Mouse (Mus musculus) left cerebral cortex, adult 9 months (tissue): ENCODE measurements around the gene Rrm2.
"Not testable (repeated sequence)": the region's sequence is repeated elsewhere in the genome, so short reads cannot be mapped to it uniquely, and the experiment has no call there.

Experiments
- DNase-seq, 2 experiments: peaks; one replicate each; pipeline ENCODE4 v3.0.0; 2022; ENCODE audit warnings: low spot score in 2 of 2

Rrm2 gene

DNA sequence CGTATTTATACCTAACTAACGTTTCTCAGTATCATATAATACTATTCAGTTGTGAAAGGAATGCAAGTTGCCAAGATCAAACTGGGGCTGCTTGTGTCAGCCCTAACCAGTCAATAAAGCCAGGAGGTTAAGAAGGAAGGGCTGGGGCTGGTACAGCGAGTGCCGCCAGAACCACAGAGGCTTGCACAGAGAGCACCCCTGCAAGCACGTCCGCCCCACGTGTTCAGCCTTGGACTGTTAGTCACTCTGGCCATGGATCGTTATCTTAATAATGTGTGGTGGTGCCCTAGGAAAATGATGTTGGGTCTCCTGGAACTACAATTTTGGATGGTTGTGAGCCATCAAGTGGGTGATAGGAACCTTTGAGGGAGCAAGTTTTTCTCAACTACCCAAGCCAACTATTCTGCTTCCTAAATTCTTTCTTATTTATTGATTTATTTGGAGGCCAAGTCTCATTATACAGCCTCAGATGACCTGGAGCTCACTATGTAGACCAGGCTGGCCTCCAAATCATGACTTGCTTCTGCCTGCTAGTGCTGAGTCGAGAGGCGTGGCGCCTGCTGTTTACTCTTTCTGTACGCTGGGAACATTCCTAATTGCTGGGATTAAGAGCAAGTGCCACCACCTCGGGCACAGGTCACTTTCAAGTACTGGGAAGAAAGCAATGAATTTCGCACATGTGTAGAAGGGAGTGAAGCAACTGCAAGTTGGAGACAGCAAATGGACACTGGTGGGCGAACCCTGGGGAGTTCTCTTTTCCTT, 2.4 kb upstream of the Rrm2 start:
- DNase-seq: no peak

DNA sequence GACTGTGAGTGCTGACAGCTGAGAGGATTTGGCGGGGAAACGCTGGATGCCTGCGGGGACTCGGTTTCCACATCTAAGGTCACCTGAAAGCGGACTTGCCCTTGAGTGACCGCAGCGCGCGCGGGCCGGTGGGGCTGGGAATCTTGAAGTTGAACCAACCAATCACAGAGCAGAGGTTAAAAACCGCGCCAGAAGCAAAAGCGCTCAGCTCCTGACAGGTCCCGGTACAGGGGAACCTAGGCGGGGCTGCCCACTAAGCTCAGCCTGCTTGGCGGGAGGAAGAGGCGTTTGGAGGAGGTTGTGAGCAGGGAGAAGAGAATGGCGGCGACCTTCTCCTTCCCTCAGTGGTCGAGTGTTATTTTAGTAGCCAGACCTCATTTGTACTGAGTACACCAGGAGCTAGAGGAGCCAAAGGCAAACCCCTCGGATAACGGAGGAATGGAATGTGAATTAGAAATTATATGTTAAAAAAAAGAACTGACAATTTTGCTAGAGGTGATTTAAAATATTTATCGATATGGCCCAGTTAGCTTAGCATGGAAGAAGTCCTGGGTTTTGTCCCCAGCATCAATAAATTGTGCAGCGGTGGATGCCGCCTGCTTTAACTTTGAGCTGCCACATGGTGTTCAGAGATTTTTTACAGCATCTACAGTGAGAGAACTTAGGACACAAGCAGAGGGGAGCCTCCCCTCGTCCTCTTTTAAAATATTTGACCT, 1.1 kb upstream of the Rrm2 start:
- no peak for DNase-seq

DNA sequence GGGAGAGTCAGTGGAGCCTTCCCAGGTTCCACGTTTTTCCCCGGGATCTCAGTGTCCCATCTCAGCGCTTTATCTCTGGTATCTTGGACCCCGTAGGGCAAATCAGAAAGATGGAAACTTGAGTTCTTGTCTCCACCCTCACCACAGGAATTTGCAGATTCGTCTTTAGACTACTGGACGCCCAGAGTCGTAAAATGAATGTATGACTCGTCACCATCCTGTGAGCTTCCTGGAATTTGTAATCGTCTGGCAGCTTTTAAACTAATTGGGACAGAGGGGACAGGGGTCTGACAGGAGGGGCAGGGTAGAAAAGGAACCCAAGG, 600 bp upstream of the Rrm2 start:
- DNase-seq: no peak

DNA sequence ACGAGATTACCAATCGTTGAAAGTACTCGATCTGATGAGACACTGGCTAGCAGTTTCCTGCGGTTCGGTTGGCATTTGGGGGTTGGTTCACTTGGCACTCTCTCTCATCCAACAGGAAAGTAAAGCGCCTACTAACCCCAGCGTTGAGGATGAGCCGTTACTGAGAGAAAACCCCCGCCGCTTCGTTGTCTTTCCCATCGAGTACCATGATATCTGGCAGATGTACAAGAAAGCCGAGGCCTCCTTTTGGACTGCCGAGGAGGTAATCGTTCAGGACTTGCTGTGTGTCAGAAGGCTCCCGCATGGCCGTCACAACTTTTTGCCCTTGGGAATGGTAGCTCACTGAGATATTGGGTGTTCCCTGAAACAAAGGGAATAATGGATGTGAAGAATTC, 780 bp downstream of the Rrm2 start:
- DNase-seq: no peak

DNA sequence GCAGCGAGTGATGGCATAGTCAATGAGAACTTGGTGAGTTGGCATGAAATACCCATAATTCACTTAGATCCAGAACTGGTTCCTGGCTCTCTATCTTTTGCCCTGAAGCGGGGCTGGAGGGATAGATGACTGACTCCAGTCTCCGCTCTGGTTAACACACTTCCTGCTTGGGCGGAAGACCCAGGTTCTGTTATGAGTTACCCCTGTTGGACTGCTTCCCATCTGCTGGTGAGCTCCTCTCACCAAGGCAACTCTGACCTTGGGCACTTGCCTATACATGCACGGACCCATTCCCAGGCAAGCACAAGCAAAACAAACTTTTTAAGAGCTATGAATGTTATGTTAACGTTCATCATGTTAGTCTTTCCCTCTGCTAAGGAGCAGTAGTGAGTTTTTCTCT, 1.4 kb downstream of the Rrm2 start:
- no peak for DNase-seq

DNA sequence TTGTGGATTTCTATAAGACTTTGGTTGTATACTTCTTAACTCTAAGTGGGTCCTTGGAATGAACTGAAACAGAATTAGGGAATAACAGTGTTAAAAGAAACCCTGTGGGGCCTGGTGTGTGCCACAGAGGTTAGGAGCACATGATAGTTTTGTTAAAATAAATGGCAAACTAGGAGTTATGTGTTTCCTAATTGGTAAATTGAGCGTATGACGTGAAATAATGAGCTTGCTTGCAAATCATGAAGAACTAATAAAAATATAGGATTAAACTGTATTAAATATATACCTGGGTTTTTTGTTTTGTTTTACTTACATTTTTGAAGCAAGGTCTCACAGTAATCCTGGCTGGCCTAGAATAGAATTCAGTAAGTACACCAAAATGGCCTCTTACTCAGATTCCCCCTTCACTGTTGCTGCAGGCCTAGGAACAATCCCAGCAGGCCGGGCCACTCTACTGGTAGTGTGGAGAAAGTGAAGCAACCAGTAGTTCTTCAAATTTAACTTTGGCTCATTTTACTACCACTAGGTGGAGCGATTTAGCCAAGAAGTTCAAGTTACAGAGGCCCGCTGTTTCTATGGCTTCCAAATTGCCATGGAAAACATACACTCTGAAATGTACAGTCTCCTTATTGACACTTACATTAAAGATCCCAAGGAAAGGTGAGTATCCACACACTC, 1.9 kb downstream of the Rrm2 start:
- peak in 1 of 2 experiments; percentile 64 for DNase-seq

DNA sequence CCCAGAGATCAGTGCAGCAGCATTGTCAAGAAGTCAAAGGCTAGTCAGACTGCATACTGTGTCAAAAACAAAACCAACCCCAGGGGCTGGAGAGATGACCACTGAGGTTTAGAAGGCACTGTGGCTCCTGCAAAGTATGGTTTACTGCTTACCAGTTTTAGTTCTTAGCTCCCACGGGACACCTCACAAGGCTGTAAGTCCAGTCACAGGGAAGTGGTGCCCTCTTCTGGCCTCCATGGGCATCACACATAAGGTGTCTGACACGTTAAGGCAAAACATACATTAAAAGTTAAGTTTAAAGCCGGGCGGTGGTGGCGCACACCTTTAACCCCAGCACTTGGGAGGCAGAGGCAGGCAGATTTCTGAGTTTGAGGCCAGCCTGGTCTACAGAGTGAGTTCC, 2.6 kb downstream of the Rrm2 start:
- DNase-seq: no peak

DNA sequence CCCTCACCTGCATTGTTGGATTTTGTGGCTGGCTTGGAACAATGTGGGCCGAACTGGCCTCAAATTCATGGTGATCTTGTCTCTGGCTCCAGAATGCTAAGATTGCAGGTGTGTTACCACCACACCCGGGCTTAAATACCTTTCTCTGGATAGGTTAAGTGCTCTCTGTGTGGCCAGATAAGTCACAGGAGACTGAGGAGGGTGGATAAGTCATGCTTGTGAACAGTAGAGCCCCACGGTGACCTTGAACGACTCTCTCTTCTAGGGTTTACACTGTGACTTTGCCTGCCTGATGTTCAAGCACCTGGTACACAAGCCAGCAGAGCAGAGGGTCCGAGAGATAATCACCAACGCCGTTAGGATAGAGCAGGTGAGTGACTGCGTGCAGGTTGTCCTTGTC, 4.4 kb downstream of the Rrm2 start:
- no peak for DNase-seq

DNA sequence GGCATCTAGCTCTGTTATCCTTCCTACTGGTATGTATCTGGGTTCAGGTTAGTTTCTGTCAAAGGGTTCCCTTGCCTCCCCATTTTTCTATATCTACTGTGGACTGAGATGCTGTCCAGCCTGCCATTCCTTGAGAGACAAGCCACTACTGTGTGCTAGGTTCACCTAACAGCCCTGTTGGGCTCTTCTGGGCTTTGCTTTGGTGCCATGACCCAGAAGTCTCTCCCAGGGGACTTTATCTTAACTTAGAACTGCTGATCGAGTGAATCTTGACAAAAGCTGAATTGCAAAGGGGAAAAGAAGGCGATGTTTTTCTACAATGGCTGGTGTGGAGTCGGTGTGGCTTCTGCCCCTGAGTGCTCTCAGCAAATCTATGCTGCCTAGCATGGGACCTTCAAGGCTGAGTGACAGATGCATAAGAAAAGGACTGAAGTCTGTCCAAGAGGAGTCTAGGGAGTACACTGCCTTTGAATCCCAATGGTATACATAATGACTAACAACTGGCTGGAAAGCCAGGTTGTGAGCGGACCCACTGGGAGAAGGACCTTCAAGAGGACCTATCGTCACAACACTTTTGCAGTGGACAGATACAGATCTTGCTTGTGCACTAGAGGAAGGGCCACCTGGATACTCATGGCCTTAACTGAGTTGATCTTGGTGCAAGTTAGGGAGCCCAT, 6.7 kb downstream of the Rrm2 start:
- DNase-seq: no peak

DNA sequence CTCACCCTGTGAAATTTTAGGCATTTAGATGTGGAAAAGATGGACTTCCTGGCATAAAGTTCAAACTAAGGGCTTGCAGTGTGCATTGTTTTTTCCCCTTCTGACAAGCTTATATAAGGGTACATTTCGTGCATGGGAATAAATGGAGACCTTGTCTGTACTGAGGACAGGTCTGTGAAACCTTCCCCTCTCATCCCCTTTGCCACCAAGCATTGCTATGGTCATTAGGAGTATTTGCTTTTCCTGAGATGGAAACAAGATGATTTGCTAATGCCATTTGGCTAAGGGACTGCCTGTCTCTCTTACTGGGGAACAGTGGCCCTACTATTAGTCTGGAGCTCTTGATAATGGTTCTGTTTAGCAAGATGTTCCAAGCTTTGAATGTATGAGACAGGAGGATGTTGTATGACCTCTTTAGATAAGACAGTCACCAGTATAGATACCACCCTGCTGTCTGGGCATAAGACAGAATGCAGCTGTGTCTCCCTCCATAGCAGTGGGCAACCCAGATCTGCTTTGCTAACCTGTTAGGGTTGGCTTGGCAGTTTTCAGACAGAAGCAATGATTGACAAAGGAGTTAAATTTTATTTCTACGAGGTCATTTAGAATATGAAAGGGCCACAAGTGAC, 7.3 kb downstream of the Rrm2 start:
- DNase-seq: no peak

DNA sequence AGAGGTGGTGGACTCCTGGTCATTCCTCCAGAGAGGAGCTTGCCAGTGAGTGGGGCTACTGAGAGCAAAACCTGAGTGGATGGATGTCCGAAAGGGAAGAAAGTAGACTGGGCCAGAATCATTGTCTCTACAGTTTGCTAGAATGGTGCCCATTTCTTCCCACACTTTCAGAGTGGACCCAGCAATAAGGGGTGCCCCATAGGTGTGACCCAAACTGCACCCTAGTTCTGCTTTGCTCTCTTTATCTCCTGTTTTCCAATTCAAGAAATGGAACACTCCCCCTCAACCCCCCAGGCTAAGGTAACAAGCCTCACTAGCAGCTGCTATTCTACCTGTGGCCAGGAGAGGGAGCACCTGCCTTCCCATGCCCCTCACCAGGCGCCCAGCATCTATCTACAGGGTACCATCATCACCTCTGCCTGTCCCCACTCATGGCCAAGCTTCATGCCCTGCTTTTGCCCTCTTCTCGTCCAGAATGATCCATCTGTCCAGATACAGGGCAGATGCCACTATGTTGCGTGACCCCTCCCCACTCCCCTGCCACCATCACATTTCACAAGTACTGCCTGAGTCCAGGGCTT, 8.8 kb downstream of the Rrm2 start:
- DNase-seq: peak in 1 of 2 experiments; percentile 42

DNA sequence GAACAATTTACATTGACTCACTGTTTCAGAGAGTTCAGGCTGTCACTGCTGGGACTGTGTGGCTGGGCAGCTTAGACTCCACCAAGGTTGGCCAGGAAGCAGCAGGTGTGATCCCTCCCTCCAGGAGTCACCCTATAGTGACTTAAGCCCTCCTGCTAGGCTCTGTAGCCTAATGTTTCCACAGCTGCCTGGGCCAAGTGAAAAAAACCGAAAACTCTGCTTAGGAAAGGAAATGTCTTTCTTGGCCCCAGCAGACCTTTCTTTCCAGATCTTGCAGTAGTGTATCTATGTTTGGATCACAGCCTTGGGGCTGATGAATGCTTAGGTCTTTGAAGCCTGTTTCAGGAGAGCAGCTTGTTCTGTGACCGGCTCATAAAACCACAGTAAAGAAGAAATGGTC, 15.4 kb downstream of the Rrm2 start:
- no peak for DNase-seq

DNA sequence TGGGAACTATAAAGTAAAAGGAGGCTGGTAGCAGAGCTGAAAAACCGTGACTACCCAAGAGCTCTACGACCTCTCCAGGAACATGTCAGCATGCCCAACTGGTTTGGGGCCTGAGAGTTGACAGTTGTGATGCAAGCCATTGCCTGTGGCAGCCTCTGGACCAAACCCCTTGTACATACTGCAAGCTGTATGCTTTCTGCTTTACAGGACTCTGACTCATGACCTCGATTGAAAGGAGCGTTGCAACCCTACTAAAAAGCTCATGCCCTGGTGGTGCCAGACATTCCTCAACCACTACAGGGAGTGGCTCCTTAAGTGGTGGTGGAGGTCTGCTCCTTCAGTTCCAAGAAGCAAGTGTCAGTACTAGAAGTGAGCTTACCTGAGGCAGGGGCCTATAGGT, 15.8 kb downstream of the Rrm2 start:
- DNase-seq: no peak

DNA sequence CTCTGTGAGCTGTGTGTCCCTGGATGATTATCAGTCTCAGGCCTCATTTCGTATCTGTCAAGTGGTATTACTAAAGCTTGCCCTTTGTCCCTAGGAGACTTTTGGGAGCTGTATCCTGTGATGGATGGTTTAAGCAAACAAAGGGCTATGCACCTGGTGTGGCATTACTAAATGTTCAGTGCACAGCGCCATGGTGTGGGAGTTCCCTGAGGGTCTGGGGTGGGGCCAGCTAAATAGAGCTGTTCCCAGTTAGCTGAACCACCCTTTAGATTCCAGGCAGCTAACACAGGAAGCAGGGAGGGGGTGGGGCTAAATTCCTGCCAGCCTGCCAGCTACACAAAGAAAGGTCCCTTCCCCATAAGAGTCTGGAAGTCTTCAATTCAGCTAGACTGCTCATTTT, 16.3 kb downstream of the Rrm2 start:
- DNase-seq: no peak

DNA sequence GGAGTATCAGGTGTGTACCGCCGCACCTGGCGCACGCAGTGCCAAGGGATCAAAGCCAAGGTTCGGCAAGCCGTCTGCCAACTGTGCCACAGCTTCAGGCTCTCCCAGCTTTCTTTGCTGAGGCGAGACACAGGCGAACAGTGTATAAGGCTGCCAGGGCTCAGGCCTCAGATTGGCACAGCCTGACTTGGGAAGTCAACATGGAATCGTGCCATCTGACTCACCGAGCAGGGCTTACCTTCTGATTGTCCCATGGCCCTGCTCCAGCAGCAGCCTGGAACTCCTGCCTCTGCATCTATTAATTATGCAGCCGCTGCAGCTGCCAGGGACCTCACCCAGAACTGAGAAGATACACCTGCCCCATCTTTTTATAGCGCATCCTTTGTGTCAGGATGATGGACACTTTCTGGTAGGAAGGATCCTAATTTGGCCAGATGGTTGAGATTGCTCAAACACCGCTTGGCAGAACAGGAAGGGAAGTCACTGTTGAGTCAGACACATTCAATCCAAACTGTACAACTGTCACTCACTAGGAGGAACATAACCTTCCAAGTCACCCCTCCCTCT, 26.9 kb downstream of the Rrm2 start:
- DNase-seq: no peak

DNA sequence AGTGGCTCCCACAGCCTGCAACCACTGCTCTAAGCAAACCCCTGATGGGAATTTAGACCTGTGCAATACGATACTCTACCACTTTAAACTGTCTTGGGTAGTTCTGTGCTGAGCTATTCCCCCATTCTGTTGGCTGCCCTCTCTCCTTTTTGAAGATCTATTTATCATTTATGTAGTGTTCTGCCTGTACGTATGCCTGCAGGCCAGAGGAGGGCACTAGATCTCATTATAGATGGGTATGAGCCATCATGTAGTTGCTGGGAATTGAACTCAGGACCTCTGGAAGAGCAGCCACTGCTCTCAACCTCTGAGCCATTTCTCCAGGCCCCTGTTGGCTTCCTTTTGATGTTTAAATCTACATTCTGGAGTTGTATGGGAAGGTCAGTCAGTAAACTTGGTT, 28.9 kb downstream of the Rrm2 start:
- no peak for DNase-seq

DNA sequence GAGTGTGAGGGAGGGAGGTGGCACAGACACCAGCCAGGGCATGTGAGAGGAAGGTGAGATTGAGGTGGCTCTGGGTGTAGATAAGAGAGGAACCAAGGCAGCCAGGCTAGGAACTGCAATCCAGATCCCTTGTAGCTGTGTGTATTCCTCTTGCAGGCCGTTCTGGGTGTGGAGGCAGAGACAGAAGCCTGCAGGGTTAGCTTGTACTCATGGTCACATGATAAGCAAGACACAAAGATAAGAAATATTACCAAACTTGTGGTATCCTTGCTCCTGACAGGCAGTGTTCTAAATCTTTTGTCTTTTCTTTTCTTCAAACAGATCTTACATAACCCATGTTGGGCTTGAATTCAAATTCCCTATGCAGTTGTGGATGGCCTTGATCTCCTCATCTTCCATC, 31.9 kb downstream of the Rrm2 start:
- DNase-seq: no peak

DNA sequence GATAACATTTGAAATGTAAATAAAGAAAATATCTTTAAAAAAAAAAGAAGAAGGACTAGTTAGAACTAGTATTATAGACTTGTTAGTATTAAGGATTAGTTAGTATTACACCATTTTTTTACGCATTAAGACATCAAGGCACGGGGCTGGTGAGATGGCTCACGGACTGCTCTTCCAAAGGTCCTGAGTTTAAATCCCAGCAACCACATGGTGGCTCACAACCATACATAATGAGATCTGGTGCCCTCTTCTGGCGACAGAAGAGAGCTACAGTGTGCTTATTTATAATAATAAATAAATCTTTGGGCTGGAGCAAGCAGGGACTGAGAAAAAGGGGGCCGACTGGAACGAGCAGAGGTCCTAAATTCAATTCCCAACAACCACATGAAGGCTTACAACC, 33.5 kb downstream of the Rrm2 start:
- DNase-seq: not testable (repeated sequence)

DNA sequence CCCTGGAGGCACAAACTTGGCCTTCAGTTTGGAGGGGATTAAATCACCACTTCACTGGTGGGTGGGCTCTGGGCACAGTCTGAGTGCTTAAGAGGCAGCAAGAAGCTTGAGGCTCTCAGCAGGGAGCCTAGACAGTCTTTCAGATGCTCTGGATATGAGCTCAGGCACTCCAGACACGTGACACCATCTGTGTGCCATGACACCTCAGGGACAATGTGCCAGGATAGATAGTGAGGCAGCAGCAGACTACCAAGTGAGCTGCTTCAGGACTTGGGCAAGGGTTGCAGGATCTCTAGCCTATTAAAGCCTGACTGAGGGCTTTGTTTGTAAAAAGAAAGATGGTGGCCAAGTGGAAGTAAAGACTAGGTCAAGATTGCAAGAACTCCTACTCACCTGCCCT, 36.3 kb downstream of the Rrm2 start:
- no peak for DNase-seq

DNA sequence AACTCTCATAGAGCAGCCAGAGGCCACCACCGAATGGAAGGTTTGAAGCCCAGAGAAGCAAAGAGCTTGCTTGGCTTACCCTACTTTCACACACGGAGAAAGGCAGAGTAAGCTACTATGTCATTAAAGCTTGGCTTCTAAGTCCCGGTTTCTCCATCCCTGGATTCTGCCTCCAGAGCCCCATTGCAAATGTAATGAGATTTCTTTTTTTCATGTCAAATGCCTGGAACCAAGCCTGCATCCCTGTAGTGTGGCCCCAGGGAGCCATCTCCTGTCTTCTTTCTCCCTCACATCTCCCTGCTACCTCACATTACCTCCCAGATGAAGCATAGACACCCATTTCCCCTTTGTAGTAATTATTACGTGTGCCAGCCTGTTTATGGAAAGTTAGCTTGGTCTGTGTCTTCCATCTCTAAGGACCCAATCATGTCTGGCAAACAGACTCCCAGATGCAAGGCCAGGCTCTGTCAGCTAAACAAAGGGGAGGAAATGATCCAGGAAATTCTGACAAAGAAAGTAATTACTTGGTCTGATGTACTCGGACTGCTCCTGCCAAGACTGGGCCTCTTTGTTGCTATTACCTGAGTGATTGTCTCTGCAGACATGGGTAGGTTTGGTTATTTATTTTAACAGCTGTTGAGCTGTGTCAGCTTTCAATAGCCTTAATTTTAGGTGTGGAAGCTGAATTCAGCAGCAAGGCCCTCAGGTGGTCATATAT, 38.7 kb downstream of the Rrm2 start:
- DNase-seq: no peak

DNA sequence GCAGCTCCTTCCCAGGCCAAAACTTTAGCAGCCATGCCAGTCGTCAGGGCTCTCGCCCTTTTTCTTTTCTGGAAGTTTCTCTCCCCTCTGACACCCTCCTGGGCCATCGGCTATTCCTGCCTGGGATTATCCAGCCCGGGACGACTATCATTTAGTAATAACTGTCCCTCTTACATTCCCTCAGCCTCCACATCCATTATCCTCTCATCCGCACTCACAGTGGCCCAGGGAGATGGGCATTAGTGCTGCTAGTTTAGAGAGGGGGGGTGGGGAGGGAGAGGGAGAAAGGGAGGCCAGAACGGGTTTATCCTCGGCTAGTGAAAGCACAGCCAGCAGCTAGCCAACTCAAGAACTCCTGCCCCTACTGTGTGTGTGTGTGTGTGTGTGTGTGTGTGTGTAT, 39.3 kb downstream of the Rrm2 start:
- no peak for DNase-seq
